Mouse (Mus musculus): ENCODE measurements at regions not wholly inside any gene's neighbourhood (a gene's known extent, or its start where the extent isn't known, plus 50 kb on each side); places are given as distances from the start of the nearest gene placed in this dataset.
"Not testable (repeated sequence)": the region's sequence is repeated elsewhere in the genome, so short reads cannot be mapped to it uniquely, and the experiment has no call there.

DNA sequence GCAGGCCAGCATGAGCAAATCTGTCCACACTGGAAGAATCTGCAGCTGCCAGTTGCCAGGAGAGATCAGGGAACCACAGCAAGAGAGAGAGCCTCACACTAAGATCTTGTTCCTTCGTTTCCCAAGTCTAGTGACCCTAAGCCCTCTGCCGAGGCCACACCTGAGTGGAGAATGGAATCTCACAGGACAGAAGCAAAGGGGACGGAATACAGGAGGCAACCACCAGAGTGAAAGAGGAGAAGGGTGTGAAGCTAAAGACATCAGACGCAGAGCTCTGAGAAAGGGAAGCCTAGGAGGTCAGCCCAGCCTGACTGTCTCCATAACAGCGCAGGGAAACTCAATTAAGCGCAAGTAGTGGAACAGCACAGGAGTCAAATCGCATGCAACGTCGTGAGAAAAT lies 75.0 kb downstream of the Suds3 start:
- no peak for DNase-seq

DNA sequence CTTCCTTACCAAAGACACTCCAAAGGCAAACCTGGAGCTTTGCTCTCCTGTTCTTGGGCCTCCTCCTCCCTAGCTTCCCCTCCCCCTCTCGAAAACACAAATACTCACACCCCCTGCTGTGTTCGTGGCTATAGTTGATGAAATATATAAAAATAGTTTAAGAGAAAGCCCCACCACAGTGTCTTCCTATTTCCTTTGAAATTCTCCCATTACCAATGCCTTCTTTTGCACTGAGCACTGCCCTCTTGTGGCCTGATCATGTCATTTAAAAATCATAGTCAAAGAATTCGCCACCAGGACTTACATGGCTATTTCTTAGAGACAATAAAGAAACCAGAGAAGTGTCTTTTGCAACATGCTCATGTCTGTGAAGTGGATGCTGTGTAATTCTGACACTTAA lies 78.7 kb downstream of the Suds3 start:
- peak; percentile 40 for DNase-seq

- no peak for DNase-seq
Observed at GRCm38 (mm10) chr5:117032130-117032529, 83.8 kb downstream of the Suds3 start.

GRCm38 (mm10) chr5:117025689-117026383 lies 90.1 kb downstream of the Suds3 start:
- no peak for DNase-seq

GRCm38 (mm10) chr5:117018419-117019150 lies 97.3 kb downstream of the Suds3 start:
- DNase-seq, result no peak

- no peak for DNase-seq
Observed at GRCm38 (mm10) chr5:117011128-117011527, 104.8 kb downstream of the Suds3 start.

DNA sequence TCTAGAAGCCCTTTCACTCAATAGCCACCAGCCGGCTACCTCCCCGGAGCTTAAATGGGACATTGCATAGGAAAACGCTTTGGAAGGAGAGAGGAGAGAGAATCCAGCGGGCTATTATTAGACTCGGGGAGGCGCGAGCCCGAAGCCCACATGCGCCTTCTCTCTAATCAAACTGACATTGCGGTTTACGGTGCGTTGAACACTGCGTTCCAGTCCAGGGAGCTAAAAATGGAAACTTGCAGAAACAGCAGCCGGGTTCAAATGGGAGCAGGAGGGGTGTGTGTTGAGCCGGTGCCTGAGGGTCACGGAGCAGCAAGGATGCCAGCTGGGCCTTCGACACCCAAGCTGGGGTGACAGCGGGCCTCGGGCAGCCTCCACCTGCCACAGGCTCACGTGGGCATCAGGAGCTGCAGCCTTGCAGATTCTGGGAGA lies 115.1 kb downstream of the Suds3 start:
- DNase-seq, result no peak

DNA sequence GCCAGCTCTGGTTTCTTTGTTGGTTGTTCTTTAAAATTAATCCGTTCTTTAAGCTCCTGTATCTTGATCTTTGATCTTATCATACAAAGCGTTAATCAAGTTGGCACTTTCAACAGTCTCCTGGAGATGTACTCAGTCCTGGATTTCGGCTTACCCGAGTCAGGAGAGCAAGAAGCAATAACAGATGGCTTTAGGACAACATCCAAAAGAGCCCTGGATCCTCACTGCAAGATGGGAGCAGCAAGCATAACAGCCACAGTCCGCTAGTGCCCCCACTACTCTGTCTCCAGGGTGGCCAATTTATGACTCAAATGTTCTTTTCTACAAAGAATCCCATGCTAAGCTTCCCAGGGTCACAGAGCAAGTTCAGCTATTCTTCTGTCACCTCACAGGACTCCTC lies 121.4 kb downstream of the Suds3 start:
- no peak for DNase-seq

GRCm38 (mm10) chr5:116993674-116994073 lies 122.2 kb downstream of the Suds3 start:
- DNase-seq, result no peak

DNA sequence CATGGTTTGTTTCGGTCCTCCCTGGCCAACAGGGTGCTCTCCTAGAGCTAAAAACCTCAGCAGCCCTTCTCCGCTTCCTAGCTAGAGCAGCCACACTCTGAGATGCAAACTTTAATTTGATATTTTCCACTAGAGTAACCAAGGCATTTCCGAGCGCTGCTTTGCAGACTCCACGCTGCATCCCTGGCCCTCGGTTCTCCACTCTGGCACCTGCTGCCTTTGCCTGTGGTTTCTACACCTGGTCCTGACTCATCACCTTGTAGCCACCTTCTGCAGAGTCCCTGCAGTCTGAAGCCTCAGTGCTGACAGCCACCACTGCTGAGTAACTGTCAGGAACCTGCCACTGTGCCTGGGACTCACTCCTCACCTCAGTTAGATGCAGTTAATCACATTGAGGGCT lies 124.5 kb downstream of the Suds3 start:
- DNase-seq, result no peak

GRCm38 (mm10) chr5:116971474-116971873 lies 144.4 kb downstream of the Suds3 start:
- DNase-seq, result not testable (repeated sequence)

- DNase-seq, result no peak
Observed at GRCm38 (mm10) chr5:116964171-116964570, 151.7 kb downstream of the Suds3 start.

GRCm38 (mm10) chr5:116963106-116963505 lies 152.8 kb downstream of the Suds3 start:
- no peak for DNase-seq

DNA sequence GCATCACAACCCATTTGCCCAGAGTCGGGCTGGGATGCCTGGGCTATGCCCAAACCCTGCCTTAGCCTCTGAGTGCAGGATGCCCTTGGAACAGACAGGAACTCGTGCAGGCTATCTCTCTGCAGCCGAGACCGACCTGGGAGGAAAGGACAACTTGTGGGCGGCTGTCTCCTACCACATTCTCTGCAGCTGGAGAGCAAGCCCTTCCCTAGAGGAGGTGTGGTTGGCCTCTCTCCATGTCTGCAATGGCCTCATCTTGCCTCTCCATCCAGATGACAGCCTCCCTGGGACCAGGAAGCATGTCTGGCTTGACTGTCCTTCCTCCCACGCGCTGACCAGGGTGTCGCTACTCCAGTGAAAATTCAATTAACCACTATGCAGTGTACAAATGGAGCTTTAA lies 155.9 kb downstream of the Suds3 start:
- DNase-seq, result no peak

DNA sequence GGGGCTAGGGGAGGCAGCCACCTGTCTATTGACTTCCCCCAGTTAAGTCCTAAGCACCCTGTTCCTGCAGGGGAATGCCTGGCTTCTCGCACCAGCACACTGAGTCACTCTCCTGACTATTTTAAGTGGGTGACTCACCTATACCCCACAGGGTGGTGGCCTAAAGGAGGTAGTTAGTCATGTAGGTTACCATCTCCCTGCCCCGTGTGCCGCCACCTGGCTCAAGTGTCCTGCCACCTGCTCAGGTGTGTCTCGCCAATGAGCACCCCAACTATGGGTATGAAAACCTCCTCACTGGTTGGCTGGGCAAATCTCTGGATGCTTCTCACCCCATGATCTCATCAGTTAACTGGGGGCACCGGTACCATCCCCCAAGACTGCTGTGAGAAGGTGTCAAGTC lies 157.8 kb downstream of the Suds3 start:
- DNase-seq, result no peak

DNA sequence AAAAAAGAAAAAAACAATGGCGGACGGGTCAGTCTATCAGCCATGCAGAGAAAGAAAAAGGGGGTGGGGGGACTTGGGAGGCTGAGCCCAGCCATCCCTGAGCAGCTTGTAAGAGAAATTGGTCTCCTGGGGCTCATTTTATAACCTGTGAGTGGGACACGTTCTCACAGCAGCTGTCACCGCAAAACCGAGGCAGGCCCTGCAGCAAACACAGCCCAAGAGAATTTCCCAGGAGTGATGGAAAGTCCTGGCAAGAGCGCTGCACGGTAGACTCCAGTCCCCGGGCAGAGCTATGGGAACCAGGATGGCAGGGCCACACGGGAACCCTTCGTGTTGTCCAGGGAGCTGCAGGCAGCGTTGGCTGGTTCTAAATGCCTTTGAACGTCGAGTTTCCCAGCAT lies 159.3 kb downstream of the Suds3 start:
- DNase-seq, result no peak

DNA sequence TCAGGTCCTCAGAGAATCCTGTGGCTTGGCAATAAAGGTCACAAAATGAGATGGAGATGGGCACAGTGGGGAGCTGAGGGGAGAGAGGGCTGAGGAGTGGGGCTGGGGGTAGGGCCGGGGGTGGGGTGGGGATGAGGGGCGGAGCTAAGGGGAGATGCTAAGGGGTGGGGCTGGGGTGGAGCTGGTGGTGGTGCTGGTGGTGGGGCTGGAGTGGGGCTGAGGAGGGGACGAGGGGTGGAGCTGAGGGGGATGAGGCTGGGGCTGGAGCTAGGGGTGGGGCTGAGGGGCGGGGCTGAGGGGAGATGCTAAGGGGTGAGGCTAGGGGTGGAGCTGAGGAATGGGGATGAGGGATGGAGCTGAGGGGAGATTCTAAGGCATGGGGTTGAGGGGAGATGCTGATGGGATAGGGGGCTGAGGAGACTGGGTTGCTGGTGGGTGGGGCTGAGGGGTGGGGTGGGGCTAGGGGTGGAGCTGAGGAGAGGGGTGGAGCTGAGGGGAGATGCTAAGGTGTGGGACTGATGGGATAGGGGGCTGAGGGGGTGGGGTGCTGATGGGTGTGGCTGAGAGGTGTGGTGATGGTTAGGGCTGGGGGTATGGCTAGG lies 165.5 kb downstream of the Suds3 start:
- DNase-seq, result no peak

- no peak for DNase-seq
Observed at GRCm38 (mm10) chr5:116934585-116934984, 181.3 kb downstream of the Suds3 start.

- DNase-seq, result no peak
Observed at GRCm38 (mm10) chr5:116934151-116934550, 181.8 kb downstream of the Suds3 start.

DNA sequence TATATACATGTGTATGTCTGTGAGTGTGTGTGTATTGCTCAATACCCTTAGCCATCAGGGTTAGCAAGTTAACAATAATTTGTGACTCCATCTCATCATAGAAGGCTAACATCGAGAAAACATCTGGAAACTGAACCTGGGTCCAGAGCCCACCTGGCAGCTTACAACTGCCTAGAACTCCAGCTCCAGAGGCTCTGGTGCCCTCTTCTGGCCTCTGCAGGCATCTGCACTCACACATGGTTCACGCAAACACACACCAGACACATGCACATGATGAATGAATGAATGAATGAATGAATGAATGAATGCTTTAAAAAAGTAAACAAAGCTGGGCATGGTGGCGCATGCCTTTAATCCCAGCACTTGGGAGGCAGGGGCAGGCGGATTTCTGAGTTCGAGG lies 182.8 kb downstream of the Suds3 start:
- DNase-seq, result no peak

DNA sequence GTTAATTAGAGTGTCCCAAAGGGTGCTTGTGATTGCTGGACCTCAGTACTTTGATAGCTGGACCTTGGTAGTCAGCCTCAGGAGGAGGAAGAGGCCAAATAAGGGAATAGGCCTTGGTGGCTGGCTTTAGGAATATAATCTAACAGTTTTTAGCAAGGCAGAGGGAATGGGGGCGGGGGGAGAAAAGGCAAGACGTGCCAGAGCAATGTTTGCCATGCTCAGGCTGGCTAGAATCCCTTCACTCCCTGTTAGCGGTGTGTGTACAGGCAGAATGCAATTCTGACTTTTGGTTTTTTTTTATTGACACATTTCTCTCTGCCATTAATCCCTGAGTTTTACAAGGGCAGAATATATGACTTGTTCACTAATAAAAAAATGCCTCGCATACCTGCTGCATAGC lies 192.2 kb downstream of the Suds3 start:
- DNase-seq, result no peak

DNA sequence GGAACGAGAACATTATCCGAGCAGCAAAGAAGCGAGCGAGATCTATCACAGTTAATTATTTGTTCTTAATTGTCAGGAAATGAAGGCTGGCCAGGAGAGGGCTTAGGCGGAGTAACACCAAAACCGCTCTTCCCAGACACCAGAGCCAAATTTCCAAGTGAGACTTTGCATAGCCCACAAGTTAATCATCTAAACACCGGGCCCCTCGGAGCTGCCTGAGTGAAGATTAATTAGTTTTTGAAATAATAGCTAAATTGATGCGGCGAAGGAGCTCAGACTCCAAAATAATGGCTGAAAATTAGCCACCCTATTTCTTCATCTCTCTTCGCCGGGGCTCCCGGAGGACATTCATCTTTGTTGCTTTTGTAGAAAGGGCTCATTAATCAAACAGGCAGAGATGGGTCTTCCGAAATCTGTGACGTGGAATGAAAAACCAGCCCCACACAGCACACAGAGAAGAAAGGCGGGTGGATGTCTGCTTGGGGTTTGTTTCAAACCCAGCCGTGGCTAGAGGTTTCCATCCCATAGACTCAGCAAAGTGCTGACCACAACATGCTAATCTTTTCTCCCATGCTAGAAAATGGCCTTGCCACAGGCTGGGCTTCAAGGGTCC lies 193.7 kb downstream of the Suds3 start:
- no peak for DNase-seq

GRCm38 (mm10) chr5:116914876-116915275 lies 201.0 kb downstream of the Suds3 start:
- peak; percentile 52 for DNase-seq

GRCm38 (mm10) chr5:116900846-116901245 lies 215.1 kb downstream of the Suds3 start:
- no peak for DNase-seq

All from kidney, postnatal 10 days (tissue).